Mouse (Mus musculus) megakaryocyte, embryonic 14.5 days (primary cell): ENCODE results near the gene Iffo2.

Source experiments
- FLI1 ChIP-seq: IDR thresholded peaks from 2 replicates; pipeline ENCODE4 v1.6.1; 2012; ENCODE audit warnings: low read length, inconsistent platforms, mixed read lengths
- GATA1 ChIP-seq: IDR thresholded peaks from 3 replicates; pipeline ENCODE4 v1.6.1; 2012; ENCODE audit warnings: mixed read lengths, low read length, inconsistent platforms, borderline replicate concordance

DNA sequence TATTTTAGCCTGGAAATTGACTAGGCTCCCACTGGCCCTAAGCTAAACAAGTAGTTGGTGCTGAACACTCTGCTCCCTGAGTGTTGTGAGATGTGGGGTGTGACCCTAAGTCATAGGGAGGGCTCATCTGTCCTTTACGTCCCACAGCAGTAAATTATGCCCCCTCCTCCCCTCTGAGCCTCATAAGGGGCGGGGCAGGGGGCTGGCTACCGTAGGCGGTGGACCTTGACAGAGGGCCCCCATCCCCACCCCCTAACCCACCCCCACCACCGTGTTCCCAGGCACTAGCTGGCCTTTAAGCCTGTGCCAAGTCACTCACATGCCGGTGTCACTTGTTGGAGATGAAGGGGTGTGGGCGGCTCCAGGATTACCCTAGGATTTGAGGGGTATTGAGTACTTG lies 45.9 kb upstream of the Iffo2 start:
- TF ChIP-seq GATA1 = no peak
- TF ChIP-seq FLI1 = no peak
